ENCODE assay signal across 24 mouse cellular contexts in the genomic region with DNA sequence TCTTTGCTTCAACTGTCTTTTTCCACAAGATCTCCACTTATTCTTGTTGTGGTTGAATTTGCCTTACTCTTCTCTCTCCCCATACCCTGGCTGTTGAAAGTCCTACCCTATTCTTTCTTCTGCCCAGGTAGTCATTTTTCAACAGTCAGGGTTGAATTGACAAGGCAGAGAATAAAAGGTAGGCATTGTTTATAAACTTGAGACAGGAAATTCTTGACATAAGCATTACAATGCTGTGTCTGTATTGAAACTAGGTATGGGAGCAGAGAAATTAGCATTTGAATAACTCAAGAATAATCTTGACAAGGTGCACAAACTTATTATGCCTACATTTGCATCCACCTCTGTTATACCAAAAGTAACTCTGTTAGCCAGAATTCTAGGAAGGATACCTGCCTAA.
A peak's percentile ranks its signal among the peaks of the same experiment; 100 is the strongest.
DNase-seq lines count a peak whose midpoint lies in the region; TF ChIP-seq lines count a peak whose summit lies in the region.
"Had no signal": no experiment of that assay in that cellular context is flagged by ENCODE, and none has a peak within 500 bp of the region (broad histone marks: within the 10 kb centered on the region; RNA-seq: fewer than 3 reads in every experiment).

No protein-coding gene starts in this region.

- in situ Hi-C loops in ES-E14 (cut with MboI; ENCODE audit: low sequenced_read_pairs in 2 of 2, unreplicated experiment in 2 of 2): no loop called here

- H3K9ac ChIP-seq in ES-E14 (ENCODE audit: insufficient read depth, low read depth, low read length, poor library complexity, severe bottlenecking): no peak overlapping the region

- no peaks in the 10 kb centered on the region for H3K27me3 ChIP-seq in cerebellum, adult 2 months (ENCODE audit: control insufficient read depth, insufficient read depth, low read length)
- H3K27me3 ChIP-seq: CH12.LX, Patski had no signal

- DNase-seq in ES-CJ7 (ENCODE audit: low read depth, low spot score) (peak; percentile 19), ES-E14 (ENCODE audit: low read depth, low spot score) (peak; percentile 9), R1 (ENCODE audit: low read depth, low spot score) (peak; percentile 83), ZHBTc4 (ENCODE audit: low read depth, low spot score) (peak; percentile 2)
- no peak for DNase-seq in cerebellum, adult 2 months
- no peak for DNase-seq in layer of hippocampus, adult 2 months (ENCODE audit: low spot score in 2 of 2)
- no peak for DNase-seq in gastrocnemius, adult 8-10 months (ENCODE audit: low spot score in 2 of 2)
- no peak for DNase-seq in right cerebral cortex, postnatal 10 days (ENCODE audit: low spot score in 2 of 2)
- DNase-seq: adrenal gland, adult 2 months; adrenal gland, adult 8-10 months; adrenal gland, postnatal 10 days; adrenal gland, postnatal 14 days; adrenal gland, postnatal 25 days; adrenal gland, postnatal 36 days; B cell, adult 2 months; cerebellum, adult 11 months; cerebellum, adult 11-12 months; cerebellum, adult 18-20 months; cerebellum, adult 8-10 months; cerebellum, adult 9-10 months; cerebellum, adult 9-11 months had no signal

- no peaks in the 10 kb centered on the region for H3K4me1 ChIP-seq in ES-E14 (ENCODE audit: control insufficient read depth in 2 of 2, insufficient read depth in 2 of 2, low read length in 2 of 2, poor library complexity in 1 of 2)
- no peaks in the 10 kb centered on the region for H3K4me1 ChIP-seq in cerebellum, adult 2 months (ENCODE audit: control insufficient read depth, insufficient read depth, low read length)

- TF ChIP-seq POLR2A in cerebellum, adult 2 months (IDR thresholded peaks at IDR 0.05; ENCODE audit: borderline replicate concordance, insufficient read depth, low read length): no peak

- H3K36me3 ChIP-seq in ES-E14 (ENCODE audit: control insufficient read depth, insufficient read depth, low read length, poor library complexity, severe bottlenecking): no peaks in the 10 kb centered on the region
- H3K36me3 ChIP-seq: G1E had no signal

- no peak overlapping the region for H3K4me3 ChIP-seq in ES-E14 (ENCODE audit: insufficient read depth in 1 of 2, low read depth in 1 of 2, low read length in 2 of 2, poor library complexity in 1 of 2, severe bottlenecking in 1 of 2)
- no peak overlapping the region for H3K4me3 ChIP-seq in cerebellum, adult 2 months (replicated peaks; ENCODE audit: insufficient read depth, low read depth, low read length)
- H3K4me3 ChIP-seq in layer of hippocampus, adult 2 months: no peak overlapping the region

- no peak overlapping the region for H3K27ac ChIP-seq in ES-E14 (ENCODE audit: insufficient read depth, low read depth, low read length, poor library complexity, severe bottlenecking)
- H3K27ac ChIP-seq in cerebellum, adult 2 months (ENCODE audit: insufficient read depth, low read length): no peak overlapping the region
- no peak overlapping the region for H3K27ac ChIP-seq in layer of hippocampus, adult 2 months

- TF ChIP-seq CTCF in cerebellum, adult 2 months (IDR thresholded peaks at IDR 0.05; ENCODE audit: borderline replicate concordance, insufficient read depth, low read depth, low read length): no peak
- no peak for TF ChIP-seq CTCF in layer of hippocampus, adult 2 months (conservative IDR thresholded peaks at IDR 0.05)

- no peaks in the 10 kb centered on the region for H3K9me3 ChIP-seq in ES-E14 (ENCODE audit: control insufficient read depth, insufficient read depth, low read depth, low read length)

TF ChIP-seq in ES-E14, 5 proteins besides CTCF, POLR2A, EP300 and RAD21:
- TF ChIP-seq ZC3H11A (IDR thresholded peaks at IDR 0.05; ENCODE audit: borderline replicate concordance, low read depth, low read length): no peak
- TF ChIP-seq MAFK (IDR thresholded peaks at IDR 0.05; ENCODE audit: insufficient read depth, low read depth, low read length): no peak
- TF ChIP-seq HCFC1 (IDR thresholded peaks at IDR 0.05; ENCODE audit: borderline replicate concordance, insufficient read depth, low read length): no peak
- no peak for TF ChIP-seq CHD2 (IDR thresholded peaks at IDR 0.05; ENCODE audit: low read depth, low read length)
- TF ChIP-seq ZNF384 (IDR thresholded peaks at IDR 0.05; ENCODE audit: low read depth, low read length): no peak

Comparison
In these comparisons a context has a peak if more than half of its experiments do, and no peak if none do; other contexts are left out.
1. DNase-seq: peak in ES-CJ7 (single experiment), ES-E14 (single experiment), R1 (single experiment) and ZHBTc4 (single experiment); none in cerebellum, adult 2 months (0 of 2), layer of hippocampus, adult 2 months (0 of 2), gastrocnemius, adult 8-10 months (0 of 2) and right cerebral cortex, postnatal 10 days (0 of 2).